Mouse (Mus musculus) gastrocnemius, postnatal 14 days (tissue): ENCODE measurements around the gene Synrg. TPM values are rescaled to one million over a fixed set of nuclear protein-coding genes. Genes with fewer than 3 reads are reported as not detected.

Experiments used
- DNase-seq: peaks from one replicate; pipeline ENCODE4 v3.0.0; 2021; ENCODE audit warnings: mixed read lengths
- intact Hi-C: fragments of 180-260 bp; cut with DNase I; formaldehyde crosslinking; loops from one replicate; pipeline ENCODE4 v1.15.1; 2025; ENCODE audit warnings: low total_unique reads
- total RNA-seq, 2 experiments: library from RNA; stranded (reverse); gene quantifications; 2 replicates each; pipeline ENCODE4 v1.2.3; 2021

Gene Synrg
- total RNA-seq, 2 experiments from 2014 or later: 31.2 to 31.6 TPM

GRCm38 (mm10) chr11:84028271-84029028, 64.2 kb downstream of the Synrg start:
- DNase-seq: peak; percentile 32
- intact Hi-C loops: no loop called here

GRCm38 (mm10) chr11:84031971-84032370, 67.7 kb downstream of the Synrg start:
- intact Hi-C loops: no loop called here
- DNase-seq: peak; percentile 18

DNA sequence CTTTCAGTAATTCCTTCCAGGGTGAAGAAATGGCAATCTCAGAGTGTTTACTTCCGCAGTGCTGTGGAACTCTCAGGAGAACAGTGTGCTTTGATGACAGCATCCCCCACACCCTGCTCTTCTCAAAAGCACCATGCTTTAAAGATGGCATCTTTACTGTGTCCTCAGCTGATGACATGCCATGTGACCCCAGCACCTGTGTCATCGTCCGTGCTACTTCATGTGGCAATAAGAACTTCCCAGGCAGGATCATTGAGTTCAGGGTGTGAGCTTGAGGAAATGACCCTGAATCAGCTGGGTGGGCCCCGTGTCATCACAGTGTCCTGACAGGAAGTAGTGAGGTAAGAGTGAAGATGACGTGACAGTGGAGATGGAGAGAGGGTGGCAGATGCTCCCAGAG, 68.3 kb downstream of the Synrg start:
- no peak for DNase-seq
- intact Hi-C loops: no loop called here

- intact Hi-C loops: no loop called here
- no peak for DNase-seq
Observed at GRCm38 (mm10) chr11:84033671-84034070, 69.4 kb downstream of the Synrg start.

- DNase-seq: no peak
- intact Hi-C loops: no loop called here
Observed at GRCm38 (mm10) chr11:84040621-84041020, 76.4 kb downstream of the Synrg start.

- peak; percentile 21 for DNase-seq
Observed at GRCm38 (mm10) chr11:84042808-84043762, 78.9 kb downstream of the Synrg start.

GRCm38 (mm10) chr11:84044988-84045387, 80.8 kb downstream of the Synrg start:
- DNase-seq: no peak
- intact Hi-C loops: no loop called here

More at GRCm38 (mm10) chr11:84042808-84043762, 78.9 kb downstream of the Synrg start:
- intact Hi-C loops: no loop called here

DNA sequence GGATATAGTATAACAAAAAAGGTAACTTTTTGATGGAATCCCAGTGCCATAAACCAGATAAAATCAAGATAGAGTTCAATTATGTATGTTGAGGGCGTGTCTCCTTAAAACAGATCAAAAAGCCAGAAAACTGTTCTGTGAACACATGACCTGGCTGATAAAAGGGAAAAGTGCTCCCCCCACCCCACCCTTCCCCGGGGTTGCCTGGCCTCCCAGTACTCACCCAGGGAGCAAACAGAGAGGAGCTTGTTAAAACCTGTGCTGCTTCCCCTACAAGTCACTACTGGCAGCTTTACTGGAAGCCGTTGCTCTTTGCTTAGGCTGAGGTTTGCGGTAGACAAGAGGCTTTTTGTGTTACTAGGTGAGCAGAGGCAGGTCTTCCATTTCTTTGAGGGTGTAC, 83.0 kb downstream of the Synrg start:
- intact Hi-C loops: no loop called here
- no peak for DNase-seq

- DNase-seq: no peak
- intact Hi-C loops: no loop called here
Observed at GRCm38 (mm10) chr11:84048411-84048810, 84.2 kb downstream of the Synrg start.

DNA sequence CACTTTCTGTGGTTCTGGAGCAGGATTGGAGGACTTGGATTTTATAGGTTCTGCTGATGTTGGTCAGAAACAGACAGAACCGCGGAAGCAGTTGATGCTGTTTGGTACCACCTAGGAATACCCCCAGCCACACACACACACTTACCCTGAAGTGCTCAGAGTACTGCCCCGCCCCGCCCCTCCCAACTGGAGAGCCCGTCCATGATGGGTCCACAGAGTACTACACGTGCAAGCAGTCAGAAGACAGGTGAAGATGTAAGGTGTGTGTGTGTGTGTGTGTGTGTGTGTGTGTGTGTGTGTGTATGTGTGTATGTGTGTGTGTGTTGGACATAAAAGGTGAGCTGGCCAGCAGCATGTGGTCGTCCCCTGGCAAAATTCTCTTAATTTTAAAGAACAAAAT, 88.8 kb downstream of the Synrg start:
- DNase-seq: no peak
- intact Hi-C loops: no loop called here

GRCm38 (mm10) chr11:84053524-84054163, 89.4 kb downstream of the Synrg start:
- DNase-seq: no peak
- intact Hi-C loops: no loop called here

- intact Hi-C loops: no loop called here
- DNase-seq: no peak
Observed at GRCm38 (mm10) chr11:84057418-84057817, 93.2 kb downstream of the Synrg start.

DNA sequence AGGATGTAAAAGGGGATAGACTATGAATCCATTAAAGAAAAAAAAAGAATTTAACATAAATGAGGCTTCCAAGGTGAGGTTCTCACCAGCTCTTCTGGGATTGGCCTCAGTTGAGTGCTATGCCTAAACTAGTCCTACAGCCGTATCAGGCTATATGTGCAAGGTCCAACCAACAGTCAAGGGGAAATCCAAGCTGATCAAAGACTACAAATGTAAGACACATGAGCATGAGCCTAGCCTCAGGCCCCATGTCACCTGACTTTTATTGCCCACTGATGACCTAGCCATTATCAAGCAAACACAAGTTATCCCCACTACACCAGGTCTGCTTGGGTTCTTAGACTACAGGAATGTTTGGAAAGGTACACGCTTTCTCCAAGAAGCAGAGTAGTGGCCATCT, 95.6 kb downstream of the Synrg start:
- intact Hi-C loops: no loop called here
- no peak for DNase-seq

DNA sequence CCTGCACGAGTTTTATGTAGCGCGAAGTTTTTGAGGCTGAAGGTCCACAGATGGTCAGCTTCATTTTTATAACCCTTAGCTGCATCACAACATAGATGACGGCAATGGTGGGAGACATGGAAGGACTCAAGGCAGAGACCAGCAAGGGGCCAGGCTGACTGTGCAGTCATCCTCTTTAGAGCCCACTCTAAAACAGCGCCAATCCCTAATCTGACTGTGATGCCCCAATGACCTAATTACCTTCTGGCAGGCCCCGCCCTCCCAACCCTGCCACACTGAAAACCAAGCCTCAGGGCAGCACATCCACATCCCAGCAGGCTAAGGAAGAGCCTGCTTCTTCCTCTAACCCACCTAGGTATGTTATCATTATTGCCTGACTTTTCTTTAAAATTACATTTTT, 96.4 kb downstream of the Synrg start:
- intact Hi-C loops: no loop called here
- no peak for DNase-seq

DNA sequence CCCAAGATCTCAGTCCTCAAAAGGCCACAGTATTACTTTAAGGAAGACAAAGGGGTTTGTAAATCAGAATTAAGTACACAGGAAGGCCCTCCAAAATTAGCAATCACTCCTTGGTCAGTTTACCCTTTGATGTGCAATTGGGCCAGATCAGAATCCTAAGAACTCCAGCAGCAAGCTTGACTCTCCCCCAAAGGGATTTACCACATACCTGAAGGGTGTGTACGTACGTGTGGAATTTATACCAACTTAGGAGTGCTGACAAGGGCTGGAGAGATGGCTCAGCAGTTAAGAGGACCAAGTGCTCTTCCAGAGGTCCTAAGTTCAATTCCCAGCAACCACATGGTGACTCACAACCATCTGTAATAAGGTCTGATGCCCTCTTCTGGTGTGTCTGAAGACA, 97.7 kb downstream of the Synrg start:
- DNase-seq: no peak
- intact Hi-C loops: no loop called here

DNA sequence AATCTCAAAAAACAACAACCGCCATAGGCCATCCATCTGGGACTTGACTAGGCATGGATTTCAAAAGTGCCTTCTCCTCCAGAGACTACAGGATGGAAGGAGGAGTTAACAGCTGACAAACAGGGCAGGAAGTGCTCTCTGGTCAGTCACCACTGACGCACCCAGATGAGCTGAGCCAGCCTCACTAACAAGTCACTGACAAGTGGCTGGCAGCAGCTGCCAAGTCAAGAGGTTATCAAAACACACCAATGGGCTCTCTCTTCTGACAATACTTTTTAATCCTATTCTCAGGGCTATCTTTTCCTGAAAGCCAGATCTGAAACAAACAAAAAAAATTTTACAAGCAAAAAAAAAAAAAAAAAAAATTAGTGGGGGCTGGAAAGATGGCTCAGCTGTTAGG, 98.6 kb downstream of the Synrg start:
- intact Hi-C loops: no loop called here
- no peak for DNase-seq

DNA sequence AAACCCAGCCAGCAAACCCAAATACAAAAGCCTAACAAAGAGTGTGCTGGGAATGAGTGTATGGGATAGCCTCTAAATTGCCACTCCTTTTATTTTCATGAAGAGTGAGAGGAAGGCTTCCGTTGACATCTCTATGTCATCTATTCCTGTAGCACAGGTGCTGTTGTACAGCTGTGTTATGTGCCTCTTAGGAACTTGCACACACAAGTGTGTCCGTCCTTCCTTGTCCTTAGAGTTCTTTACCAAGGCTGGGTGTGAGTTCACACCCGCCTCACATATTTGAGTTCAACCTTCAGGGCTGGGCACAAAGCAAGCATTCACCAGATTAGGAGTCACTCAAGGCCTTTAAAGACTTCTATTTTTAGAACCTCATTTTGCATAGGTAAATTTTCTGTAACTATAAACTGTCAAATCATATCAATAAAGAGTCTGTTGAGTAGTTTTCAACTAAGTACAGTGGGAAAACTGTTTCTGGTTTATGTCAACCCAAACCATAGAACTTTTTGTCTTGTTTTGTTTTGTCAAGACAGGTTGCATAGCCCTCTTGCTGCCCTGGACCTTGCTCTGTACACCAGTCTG, 99.5 kb downstream of the Synrg start:
- no peak for DNase-seq
- intact Hi-C loops: no loop called here

- no peak for DNase-seq
- intact Hi-C loops: no loop called here
Observed at GRCm38 (mm10) chr11:84066071-84066481, 101.8 kb downstream of the Synrg start.

- DNase-seq: no peak
- intact Hi-C loops: no loop called here
Observed at GRCm38 (mm10) chr11:84066927-84067645, 102.9 kb downstream of the Synrg start.
